Mouse (Mus musculus) kidney, adult 2 months (tissue): ENCODE measurements at regions not wholly inside any gene's neighbourhood (a gene's known extent, or its start where the extent isn't known, plus 50 kb on each side); places are given as distances from the start of the nearest gene placed in this dataset.

ENCODE experiments used
- CTCF ChIP-seq: fragments of 200-500 bp; conservative IDR thresholded peaks from 2 replicates; pipeline ENCODE4 v1.5.1; 2011; ENCODE audit warnings: low read depth, mild to moderate bottlenecking, control low read depth, low read length, moderate library complexity, mixed read lengths; ENCODE audit not compliant: insufficient read depth, insufficient read length
- POLR2A ChIP-seq: fragments of 200-500 bp; IDR thresholded peaks from one replicate; pipeline ENCODE4 v1.6.1; 2011; ENCODE audit warnings: low read depth, low read length, control low read depth

GRCm38 (mm10) chr16:24216828-24217227, 176.5 kb upstream of the Lpp start:
- no peak for TF ChIP-seq CTCF
- TF ChIP-seq POLR2A = no peak
